Mouse (Mus musculus) myocyte (in vitro differentiated cells): ENCODE measurements at regions not wholly inside any gene's neighbourhood (a gene's known extent, or its start where the extent isn't known, plus 50 kb on each side); places are given as distances from the start of the nearest gene placed in this dataset.

ENCODE experiments used
- CEBPB ChIP-seq: IDR thresholded peaks from 2 replicates; pipeline ENCODE4 v1.6.1; 2011; ENCODE audit warnings: mild to moderate bottlenecking, moderate library complexity; ENCODE audit not compliant: poor library complexity, insufficient read depth, severe bottlenecking
- E2F4 ChIP-seq: IDR thresholded peaks from one replicate; pipeline ENCODE4 v1.6.1; 2011; ENCODE audit warnings: mild to moderate bottlenecking, control low read depth, moderate library complexity; ENCODE audit not compliant: insufficient read depth
- MAX ChIP-seq: IDR thresholded peaks from one replicate; pipeline ENCODE4 v1.6.1; 2011; ENCODE audit warnings: low read depth, mild to moderate bottlenecking, control low read depth
- MYOD1 ChIP-seq, 3 experiments: IDR thresholded peaks; one replicate each; pipeline ENCODE4 v1.6.1; 2011; ENCODE audit warnings: control low read depth in 2 of 3, low read depth in 2 of 3, mild to moderate bottlenecking in 2 of 3, moderate library complexity in 1 of 3; ENCODE audit not compliant: insufficient read length in 2 of 3, control insufficient read depth in 1 of 3
- POLR2A ChIP-seq: IDR thresholded peaks from one replicate; pipeline ENCODE4 v1.6.1; 2011; ENCODE audit warnings: low read depth, mild to moderate bottlenecking, control low read depth, moderate library complexity; ENCODE audit not compliant: insufficient read length
- POLR2AphosphoS2 ChIP-seq: IDR thresholded peaks from one replicate; pipeline ENCODE4 v1.6.1; 2011; ENCODE audit warnings: low read depth, control low read depth; ENCODE audit not compliant: insufficient read length
- SRF ChIP-seq: IDR thresholded peaks from one replicate; pipeline ENCODE4 v1.6.1; 2011; ENCODE audit warnings: low read depth; ENCODE audit not compliant: control insufficient read depth, insufficient read length
- TCF12 ChIP-seq: IDR thresholded peaks from one replicate; pipeline ENCODE4 v1.6.1; 2011; ENCODE audit warnings: mild to moderate bottlenecking, control low read depth; ENCODE audit not compliant: poor library complexity, insufficient read depth, severe bottlenecking
- USF1 ChIP-seq: IDR thresholded peaks from one replicate; pipeline ENCODE4 v1.6.1; 2011; ENCODE audit warnings: low read depth, mild to moderate bottlenecking, control low read depth, moderate library complexity

GRCm38 (mm10) chr6:16212975-16213374, 492.5 kb downstream of the Mdfic start:
- no peak for TF ChIP-seq POLR2A
- no peak for TF ChIP-seq E2F4
- no peak for TF ChIP-seq MAX
- TF ChIP-seq POLR2AphosphoS2 = no peak
- no peak for TF ChIP-seq USF1
- no peak for TF ChIP-seq TCF12
- TF ChIP-seq SRF = no peak
- TF ChIP-seq MYOD1 (IDR thresholded peaks at IDR 0.05; ENCODE audit: control insufficient read depth in 1 of 3, insufficient read length in 2 of 3, low read depth in 2 of 3) = peak in 2 of 3 experiments; percentile 19 to 65
- no peak for TF ChIP-seq CEBPB
